Mouse (Mus musculus): ENCODE data around the gene Rasgef1b.

GRCm38 (mm10) chr5:99183637-99184036 is 545.2 kb downstream of the Rasgef1b start:
- TF ChIP-seq CTCF (IDR thresholded peaks at IDR 0.05): no peak
- no peak for TF ChIP-seq EP300 (IDR thresholded peaks at IDR 0.05)

Data from lung, postnatal 0 days (tissue).